Mouse (Mus musculus) mouse trophoblast stem cell (cell line): ENCODE measurements around the gene Fam114a1.

Experiments used
- in situ Hi-C, 2 experiments: fragments of 300-500 bp; cut with MseI, MboI; formaldehyde crosslinking; loops; 2 replicates in 1 of 2; 3 replicates in 1 of 2; pipeline ENCODE4 v1.15.1; 2025

The Fam114a1 gene

DNA sequence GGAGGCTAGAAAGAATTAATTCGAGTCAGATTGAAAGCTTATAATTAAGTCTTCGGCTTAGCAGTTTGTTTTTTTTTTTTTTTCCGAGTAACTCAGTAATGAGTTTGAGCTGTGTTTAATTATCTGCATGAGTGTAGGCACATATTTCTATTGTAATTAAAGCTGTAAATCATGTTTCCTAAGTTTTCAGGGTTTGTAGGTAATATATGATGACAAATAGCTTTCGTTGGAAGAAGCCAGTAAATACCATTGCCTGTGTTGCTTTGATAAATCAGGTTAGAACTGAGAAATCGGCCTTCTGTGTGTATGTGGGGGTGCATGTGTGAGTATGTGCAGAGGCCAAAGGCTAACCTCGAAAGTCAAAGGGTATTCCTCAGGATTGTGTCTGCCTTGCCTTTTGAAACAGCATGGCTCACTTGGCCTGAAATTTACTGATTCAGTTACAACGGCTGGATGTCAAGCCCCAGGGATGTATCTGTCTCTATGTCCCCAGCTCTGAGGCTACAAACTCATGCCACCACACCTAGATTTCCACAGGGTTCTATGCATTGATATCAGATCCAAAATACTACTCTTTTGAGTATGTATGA is 34.2 kb downstream of the Fam114a1 start:
- in situ Hi-C loops: loop anchor here (10.0 kb wide), 2 partner anchors 221 to 241 kb away; no protein-coding TSS in a partner anchor

DNA sequence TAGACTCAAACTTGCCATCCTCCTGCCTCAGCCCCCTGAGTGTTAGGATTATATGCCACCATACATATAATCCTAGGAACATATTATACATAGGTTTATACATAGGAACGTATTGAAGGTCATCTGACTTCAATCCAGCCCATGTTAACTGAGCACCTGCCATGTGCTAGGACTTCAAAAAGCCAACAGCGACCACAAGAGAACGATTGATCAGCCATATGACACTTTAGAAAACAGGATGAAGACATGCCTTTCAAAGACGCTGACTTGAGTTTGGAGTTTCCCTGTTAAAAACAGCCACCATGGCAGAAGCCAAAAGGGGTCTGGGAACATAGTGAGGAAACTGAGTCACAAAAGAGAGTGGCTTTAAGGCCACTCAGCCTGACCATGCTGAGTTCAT is 35.4 kb downstream of the Fam114a1 start:
- in situ Hi-C loops: loop anchor here (10.0 kb wide), 2 partner anchors 220 to 240 kb away; no protein-coding TSS in a partner anchor

DNA sequence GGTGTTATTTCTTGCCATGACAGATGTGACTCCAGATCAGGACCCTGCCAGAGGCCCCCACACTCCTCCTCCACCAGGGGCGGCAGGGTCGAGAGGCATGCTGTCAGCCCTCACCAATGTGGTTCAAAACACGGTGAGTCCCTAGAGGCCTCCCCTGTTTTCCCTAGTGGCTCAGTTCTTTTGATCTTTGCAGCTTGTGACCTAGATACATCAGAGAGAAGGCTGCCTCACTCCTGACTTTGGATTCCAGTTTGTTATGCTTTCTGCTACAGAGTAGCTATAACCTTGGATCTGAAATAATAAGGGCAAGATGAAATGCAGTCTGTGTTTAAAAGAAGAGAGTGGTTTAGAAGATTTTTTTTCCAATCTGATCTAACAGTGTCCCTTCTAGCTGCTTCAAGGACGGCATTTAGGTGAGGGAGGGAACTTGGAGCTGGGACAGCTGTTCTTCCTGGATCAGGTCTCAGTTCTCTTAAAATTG is 36.2 kb downstream of the Fam114a1 start:
- in situ Hi-C loops: loop anchor here (10.0 kb wide), 2 partner anchors 219 to 239 kb away; no protein-coding TSS in a partner anchor

DNA sequence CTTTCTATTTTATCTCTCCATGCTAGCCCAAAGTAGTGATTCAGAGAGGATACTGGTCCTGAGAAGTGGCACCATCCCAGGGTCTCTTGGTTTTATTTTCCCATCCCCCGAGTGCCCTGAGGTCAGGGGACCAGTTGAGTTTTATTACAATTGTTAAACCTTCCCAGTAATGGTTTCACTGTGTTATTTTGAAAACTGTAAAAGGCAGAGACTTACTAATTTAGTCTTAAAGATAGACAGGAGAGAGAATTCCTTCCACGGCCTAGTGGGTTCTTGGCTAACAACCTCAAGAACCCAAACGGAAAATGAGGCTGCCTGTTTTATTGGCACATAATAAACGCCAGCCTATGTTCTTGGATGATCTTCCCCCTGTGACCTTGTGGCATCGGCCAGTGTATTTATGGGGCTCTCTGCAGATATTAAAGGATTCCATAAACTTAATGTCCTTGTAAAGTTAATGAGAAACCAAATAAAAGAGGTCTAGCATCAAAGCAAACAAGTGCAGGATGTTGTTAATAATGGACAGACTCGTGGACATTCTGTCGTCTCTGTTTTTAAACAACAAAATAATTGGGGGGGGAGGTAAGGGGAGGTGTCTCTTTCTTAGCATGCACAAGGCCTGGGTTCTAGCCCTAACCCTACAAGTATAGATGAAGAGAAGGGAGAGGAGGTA is 42.2 kb downstream of the Fam114a1 start:
- in situ Hi-C loops: no loop called here

GRCm38 (mm10) chr5:65015508-65015907 is 45.6 kb downstream of the Fam114a1 start:
- in situ Hi-C loops: no loop called here

DNA sequence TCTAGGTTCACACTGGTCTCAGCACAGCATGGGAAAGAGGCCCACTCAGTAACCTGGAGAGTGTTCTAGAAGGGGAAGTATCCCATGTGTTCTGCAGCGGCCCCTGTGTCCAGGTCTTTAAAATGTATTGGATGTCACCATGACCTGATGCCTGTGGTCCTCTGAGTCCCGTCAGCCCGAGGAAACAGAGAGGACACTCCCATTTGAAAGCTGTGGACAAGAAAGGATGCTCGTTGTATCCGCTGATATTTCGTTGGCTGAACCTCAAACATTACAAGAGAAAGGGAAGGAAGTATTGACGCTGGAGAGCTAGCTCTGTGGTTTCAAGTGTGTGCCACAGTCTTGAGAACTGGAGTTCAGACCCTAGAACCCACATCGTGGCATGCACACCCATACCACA is 49.2 kb downstream of the Fam114a1 start:
- in situ Hi-C loops: no loop called here

DNA sequence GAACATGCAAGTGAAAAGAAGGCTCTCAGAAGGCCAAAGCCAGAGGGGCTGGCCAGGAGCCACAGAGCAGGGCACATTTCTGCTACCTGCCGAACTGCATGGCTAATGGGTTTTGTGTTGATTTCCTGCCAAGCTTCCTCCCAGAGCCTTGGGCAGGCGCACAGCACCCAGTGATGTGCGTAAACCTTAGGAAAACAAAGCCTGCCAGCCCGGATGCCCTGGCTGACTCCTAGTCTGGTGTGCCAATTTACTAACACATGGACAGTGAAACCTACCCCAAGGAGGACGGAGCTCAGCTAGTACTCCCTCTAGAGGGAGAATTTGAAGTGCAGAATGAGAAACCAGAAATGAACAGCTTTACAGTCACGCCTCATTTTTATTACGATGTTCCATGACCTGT is 50.0 kb downstream of the Fam114a1 start:
- in situ Hi-C loops: no loop called here

DNA sequence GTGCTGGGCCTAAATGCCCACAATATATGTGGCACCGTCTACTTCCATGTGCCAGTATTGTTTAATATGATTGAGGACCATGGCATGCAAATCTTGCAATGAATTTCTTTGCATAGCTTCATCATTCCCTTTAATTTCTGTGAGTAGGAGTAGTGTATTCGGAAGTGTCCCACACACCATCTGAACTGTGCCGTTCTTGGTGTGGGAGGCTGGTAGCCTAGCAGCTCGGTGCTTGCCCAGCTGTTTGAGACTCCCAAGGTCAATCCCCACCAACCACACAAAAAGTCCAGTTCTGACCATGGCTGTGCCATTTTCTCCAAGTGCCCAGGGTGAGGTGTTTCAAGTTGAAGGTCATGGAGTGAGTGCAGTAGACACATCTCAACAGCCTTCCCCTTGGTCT is 52.1 kb downstream of the Fam114a1 start:
- in situ Hi-C loops: no loop called here

DNA sequence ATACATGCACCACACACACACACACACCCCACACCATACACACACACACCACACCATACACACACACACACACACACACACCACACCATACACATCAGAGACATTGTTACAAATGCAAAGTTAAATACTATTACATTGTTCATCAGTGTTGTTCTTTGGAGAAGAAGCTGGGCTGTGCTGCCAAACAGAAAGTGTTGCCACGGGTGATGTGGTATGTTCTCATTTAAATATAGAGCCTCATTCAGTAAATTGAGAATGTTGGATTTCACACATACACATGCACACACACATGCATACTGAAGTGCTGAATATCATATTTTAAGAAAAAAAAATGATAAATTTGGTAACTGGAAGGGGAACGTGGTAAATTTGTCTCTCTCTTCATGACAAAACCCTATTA is 54.8 kb downstream of the Fam114a1 start:
- in situ Hi-C loops: no loop called here

DNA sequence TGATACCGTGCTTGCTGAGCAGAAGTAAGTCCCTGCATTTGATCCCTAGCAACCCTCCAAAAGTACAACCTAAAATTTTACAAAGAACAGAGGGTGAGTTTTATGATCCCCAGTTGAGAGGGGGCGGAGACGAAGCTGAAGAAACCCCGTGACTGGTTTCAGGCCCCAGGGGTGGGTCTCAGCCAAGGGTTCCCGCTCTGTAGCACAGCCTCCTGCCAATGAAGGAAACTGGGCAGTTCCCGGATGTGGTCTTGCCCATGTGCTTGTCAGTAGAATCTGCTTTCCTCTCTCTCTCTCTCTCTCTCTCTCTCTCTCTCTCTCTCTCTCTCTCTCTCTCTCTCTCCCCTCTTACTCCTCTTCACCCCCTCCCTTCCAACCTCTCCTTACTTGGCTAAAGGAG is 56.0 kb downstream of the Fam114a1 start:
- in situ Hi-C loops: no loop called here

- in situ Hi-C loops: no loop called here
These were observed 56.9 kb downstream of the Fam114a1 start for GRCm38 (mm10) chr5:65026776-65027175.

DNA sequence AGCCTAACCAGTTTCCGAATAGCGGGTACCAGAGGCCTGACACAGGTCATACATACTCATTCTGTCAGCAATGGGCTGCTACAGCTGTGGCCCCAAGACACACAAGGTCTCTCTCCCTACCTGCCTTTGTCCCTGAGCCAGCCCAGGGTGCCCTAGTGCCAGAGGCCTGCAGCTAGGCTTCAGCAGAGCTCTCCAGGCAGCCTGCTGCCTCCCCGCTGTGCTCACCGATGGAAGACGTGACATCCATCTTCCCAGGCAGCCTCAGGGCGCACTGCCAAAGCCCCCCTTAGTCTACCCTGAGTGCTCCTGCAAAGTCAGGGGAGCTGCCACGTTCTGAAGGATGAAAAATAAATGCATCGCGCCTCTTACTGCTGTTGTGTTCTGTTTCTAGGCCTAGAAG is 58.1 kb downstream of the Fam114a1 start:
- in situ Hi-C loops: no loop called here

DNA sequence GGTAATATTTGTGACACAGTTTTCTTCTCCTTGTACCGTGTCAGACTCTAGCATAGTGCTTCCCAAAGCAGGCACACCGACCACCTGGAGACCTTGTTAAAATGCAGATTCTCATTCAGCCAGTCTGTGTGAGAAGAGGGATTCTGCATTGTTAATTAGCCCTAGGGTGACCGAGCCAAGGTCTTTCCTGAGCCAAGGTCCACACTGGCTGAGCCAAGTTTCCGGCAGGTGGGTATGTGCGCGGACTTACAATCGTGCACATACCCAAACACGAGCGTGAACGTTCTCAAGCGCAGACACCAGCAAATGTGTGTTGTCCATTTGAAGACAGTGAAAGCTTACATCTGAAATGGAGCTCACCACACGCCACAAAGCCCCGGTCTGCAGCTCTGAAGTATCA is 66.7 kb downstream of the Fam114a1 start:
- in situ Hi-C loops: no loop called here

DNA sequence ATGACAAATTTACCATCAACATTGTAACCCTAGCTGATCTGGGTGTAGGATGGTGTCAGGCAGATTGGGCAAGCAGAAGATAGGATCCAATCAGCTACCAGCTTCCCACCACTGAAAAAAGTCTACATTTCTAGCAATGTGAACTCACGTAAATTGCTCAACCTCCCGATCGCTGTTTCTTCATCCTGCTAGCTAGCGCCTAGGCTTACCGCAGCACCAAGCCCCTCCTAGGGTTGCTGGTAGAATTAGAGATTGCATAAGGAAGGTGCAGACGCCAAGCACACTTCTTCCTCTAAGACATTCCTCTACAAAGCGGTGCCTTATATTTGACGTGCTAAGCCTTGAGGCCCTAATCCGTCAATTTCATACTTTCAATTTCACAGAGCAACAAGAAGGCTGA is 68.4 kb downstream of the Fam114a1 start:
- in situ Hi-C loops: no loop called here

DNA sequence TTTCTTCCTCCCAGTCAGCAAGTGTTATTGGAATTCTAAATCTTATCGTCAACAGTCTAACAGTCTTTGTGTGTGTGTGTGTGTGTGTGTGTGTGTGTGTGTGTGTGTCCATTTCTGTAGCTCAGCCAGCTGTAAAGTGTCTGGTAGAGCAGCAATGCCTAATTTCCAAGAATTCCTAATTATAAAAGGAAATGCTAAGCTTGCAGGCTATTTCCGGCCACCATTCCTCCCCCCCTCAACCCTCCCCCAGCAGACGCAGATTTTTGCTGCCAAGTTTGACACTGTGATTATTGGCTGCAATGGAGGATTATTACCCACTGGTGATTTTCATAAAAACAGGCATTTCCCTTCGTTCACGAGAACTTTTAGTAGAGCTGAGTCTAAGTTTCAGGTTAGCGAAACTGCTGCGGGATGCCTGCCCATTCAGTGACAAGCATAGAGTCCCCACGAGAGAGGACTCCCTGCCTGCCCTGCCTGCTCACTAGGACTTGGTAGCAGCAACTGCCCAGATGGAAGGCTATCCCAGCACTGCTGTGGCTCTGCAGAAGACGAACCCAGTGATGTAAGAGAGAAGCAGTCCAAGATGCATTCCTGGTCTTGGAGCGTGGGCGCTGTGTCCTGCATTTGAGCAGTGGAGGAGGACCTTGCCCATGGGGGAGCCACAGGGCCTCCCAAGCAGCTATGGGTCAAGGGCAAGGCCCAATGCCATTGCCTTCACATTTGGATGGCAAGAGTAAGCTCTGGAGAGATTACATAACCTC is 69.1 kb downstream of the Fam114a1 start:
- in situ Hi-C loops: no loop called here

DNA sequence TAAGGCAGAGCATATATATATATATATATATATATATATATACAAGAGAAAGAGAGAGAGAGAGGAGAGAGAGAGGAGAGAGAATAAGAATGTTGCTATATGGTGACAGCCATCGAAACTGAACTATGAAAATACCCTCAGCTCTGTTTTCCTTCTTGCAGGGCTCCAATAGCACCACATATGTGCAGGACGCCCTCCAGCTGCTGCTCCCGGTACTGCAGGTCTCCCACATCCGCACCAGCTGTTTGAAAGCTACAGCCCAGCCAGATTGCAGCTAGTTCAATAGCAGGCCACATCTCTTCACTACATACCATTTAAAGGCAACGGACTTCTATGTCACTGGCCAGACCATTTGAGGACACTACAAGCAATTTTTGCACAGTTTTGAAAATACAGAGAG is 70.6 kb downstream of the Fam114a1 start:
- in situ Hi-C loops: no loop called here

DNA sequence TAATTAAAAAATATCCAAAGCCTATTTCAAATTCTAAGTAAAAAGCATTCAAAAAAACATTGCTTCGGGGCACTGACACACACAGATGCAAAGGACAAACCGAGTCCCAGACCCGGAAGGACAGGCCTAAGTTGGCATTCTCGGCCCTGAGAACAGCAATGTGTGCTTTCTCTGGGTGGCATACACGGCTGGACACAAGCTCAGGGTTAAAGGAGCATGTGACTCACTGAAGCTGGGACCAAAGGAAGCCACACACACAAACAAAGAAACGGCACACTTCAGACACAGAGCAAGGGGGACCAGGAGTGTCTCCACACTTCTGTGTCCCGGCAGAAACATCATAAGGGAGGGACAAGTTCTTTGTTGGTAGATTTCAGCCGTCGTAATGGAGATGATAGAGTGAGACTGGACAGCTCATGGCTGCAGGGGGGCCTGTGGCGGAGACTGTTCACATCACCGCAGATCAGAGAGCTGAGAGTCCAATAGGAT is 73.6 kb downstream of the Fam114a1 start:
- in situ Hi-C loops: no loop called here

- in situ Hi-C loops: no loop called here
These were observed 75.9 kb downstream of the Fam114a1 start for GRCm38 (mm10) chr5:65045642-65046370.

- in situ Hi-C loops: no loop called here
These were observed 76.8 kb downstream of the Fam114a1 start for GRCm38 (mm10) chr5:65046442-65047284.

- in situ Hi-C loops: no loop called here
These were observed 77.5 kb downstream of the Fam114a1 start for GRCm38 (mm10) chr5:65047285-65047855.
